Mouse (Mus musculus) kidney, postnatal 14 days (tissue): ENCODE results near the gene Tmprss13.

ENCODE experiments used
- DNase-seq: peaks from one replicate; pipeline ENCODE4 v3.0.0; 2022; ENCODE audit warnings: mixed read lengths

The Tmprss13 gene

DNA sequence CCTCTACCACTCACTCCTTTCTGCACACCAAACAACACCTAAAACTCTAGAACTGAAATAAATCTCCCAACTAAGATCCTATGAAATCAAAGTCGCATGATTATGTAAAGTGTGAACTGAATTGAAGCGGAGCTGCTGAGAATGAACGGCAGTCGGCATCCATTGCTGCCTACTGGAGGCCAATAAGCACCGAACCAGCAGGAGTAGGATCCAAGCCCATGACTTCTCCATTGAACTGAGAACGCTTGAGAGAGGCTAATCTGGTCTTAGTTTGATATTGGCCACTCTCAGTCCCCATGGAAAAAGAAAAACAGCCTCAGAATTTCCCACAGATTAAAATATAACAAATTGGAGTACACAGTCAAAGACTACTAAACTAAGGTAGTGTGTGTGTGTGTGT is 65.0 kb downstream of the Tmprss13 start:
- no peak for DNase-seq

DNA sequence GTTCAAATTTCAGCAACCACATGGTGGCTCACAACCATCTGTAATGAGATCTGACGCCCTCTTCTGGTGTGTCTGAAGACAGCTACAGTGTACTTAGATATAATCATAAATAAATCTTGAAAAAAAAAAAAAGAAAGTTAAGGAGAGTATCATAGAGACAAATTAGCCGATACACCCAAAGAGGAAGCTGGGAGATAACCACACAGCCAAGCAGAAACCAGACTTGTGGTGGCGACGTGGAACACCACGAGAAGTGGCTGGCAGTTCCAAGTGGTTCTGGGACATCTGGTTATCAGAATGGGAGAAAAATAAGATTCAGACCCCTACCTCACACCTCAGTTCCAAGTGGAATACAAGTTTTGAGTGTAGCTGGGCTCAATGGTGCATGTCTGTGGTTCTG is 67.8 kb downstream of the Tmprss13 start:
- DNase-seq: no peak

DNA sequence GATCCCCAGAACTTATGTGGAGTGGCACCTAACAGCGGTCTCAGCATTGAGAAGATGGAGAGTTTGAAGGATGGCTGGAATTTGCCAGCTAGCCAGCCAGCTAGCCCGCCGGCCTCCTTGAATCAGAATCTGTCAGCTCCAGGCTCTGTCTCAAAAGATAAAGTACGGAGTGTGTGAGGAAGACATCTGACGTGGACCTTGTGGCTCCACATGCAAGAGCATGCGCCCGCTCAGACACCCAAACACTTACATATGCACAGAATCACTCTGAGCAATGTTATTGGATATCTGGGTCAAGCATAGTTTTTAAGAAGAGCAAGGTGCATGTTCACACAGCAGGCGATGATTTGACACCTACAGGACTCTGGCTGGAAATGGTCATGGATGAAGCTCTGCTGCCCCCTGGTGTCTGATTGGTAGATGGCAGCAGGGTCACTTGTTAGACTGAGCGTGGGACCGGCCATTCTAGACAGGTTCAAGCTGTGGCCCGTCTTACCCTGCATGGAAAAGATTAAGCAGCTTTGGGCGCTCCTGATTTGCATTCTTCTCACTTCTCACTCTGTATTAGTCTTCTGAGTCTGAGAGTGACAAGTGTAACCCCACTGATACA is 69.6 kb downstream of the Tmprss13 start:
- peak; percentile 91 for DNase-seq

DNA sequence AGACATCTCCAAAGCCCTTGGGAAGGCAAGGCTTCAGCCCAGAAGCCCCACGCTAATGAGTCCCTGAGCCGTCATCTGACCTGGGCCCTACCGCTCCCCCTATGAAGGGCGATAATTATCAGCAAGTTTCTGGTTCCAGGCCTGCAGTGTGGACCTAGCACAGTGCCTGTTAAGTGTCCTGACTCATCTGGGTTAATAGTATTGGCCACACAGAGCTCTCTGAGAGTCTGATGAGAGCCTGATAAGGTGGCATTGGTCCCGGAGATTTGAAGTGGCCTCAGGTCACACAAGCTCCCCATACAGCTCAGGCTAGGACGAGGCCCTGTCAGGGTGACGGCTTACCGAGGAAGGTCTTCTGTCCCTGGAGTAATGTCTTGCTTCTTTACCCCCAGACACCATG is 70.7 kb downstream of the Tmprss13 start:
- no peak for DNase-seq

DNA sequence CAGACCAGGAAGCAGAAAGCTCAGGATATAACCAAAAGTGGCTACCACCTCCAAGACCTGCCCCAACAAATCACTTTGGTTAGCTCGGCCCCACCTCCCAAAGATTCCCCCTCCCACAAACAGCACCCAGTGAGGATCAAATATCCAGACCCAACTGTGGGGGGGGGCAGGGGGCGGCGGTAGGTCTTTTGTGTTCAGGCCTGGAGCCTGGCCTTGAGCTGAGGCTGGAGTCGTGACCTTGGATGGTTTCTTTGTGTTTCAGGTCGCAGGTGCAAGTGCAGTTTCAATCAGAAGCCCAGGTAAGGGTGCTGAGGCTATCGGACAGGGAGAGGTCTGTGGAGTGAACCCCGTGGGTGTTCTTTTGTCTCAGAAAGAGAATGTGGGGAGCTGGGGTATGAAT is 72.4 kb downstream of the Tmprss13 start:
- no peak for DNase-seq

DNA sequence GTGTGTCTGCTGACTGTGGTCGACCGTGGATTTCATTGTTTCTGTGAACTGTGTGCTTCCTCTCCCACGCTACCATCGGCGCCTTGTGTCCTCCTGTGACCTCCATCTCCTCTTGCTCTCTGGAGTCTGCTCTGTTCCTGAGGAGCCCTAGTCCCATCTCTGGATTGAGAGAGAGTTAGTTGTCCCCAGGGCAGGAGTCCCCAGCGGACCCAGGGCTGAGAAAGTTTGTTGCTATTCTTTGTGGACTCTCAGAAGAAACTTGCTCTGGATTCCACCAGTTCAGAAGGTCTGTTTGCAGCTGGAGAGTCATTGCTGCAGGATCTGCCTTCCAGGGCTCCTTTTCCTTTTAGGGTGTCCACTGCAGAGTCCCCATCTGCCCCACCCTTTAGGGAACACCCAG is 76.3 kb downstream of the Tmprss13 start:
- DNase-seq: no peak

DNA sequence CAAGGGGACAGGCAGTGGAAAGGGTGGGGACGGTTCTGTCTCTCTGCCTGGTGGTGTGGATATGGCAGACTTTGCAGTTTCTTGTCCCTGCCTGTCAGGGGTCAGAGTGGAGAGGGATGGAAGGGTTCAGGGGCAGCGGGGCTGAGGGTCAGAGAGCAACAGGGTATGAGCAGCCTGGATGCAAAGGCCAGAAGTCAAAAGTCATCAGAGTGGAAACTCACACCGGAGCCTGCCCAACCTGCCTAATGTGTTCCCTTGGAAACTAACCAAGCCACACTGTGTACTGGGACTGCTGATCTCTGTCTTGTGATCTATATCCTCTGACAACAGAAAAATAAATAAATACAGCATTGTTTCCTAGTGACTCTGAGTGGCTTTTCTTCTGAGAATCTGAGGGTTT is 76.9 kb downstream of the Tmprss13 start:
- no peak for DNase-seq
